Mouse (Mus musculus) spleen, postnatal 4 days (tissue): ENCODE measurements around the gene Ism1.

ENCODE experiments used
- DNase-seq, 2 experiments: peaks; one replicate each; pipeline ENCODE4 v3.0.0; 2022; ENCODE audit warnings: low spot score in 2 of 2

The Ism1 gene

DNA sequence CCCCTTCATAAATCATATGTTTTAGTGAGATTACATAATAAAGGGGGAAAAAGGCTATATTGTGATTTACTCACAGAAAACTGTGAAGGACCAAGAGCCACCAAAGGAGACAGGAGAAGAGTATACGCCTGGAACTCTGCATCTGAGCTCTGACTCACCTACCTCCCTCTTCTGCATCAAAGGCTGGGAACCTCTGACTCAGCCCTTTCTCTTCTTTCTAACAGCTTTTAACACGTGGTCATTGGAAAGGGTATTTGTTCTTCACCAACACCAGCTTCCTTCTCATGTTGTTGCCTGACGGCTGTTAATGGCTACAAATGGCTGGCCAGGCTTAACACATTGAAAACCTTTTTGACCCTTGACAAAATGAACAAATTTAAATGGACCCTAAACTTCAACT, 36.2 kb downstream of the Ism1 start:
- DNase-seq: no peak

DNA sequence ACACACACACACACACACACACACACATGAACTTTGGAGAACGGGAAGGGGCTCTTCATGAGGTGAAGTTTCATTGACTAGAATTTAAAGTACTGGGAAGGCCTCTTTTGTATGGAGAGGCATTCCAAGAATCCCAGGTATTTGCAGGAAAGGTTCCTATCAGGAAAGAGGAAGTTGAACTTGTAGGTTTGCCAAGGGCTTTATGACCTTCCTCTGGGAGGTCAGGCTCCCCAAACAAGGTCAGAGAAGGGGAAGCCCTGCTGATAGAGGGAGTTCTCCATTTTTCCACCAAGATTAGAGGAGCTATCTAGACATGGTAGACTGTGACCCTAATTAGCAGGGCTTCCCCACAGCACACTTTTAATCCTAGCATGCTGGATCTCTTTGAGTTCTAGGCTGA, 39.8 kb downstream of the Ism1 start:
- DNase-seq: no peak

DNA sequence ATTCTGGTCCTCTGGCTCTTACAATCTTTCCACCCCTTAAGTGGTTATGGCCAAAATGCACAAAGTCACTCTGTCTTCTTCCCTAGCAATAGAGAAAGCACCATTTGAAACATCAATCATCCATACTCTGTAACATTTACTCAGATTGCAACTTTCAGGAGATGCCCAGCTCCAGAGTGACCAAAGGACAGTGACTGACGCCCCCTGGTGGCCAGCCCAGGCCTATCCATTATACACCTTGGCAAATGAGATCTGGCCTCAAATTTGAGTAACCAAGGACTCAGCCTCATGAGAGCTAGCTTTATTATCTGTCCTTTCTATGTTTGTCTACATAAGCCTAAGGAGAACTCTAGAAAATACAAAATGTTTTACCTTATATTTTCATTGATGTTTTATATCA, 44.7 kb downstream of the Ism1 start:
- DNase-seq: peak; percentile 12 to 59

DNA sequence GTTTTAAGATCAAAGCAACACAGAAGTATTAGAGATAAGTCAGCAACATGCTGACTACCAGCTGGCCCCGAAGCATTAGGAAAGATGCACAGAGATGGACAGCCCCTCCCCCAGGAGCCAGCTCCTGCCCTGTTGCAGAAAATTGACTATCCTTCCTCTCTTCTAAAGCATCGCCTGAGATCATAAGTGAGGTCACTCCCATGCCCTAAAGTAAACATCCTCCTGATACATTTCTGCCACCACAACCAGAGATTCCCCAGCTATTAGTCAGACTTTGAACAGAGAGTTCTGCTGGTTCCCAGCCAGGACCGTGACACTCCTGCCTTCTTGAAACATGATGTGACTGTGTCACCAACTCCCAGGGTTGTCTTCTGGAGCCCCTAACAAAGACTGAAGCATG, 45.3 kb downstream of the Ism1 start:
- DNase-seq: no peak

DNA sequence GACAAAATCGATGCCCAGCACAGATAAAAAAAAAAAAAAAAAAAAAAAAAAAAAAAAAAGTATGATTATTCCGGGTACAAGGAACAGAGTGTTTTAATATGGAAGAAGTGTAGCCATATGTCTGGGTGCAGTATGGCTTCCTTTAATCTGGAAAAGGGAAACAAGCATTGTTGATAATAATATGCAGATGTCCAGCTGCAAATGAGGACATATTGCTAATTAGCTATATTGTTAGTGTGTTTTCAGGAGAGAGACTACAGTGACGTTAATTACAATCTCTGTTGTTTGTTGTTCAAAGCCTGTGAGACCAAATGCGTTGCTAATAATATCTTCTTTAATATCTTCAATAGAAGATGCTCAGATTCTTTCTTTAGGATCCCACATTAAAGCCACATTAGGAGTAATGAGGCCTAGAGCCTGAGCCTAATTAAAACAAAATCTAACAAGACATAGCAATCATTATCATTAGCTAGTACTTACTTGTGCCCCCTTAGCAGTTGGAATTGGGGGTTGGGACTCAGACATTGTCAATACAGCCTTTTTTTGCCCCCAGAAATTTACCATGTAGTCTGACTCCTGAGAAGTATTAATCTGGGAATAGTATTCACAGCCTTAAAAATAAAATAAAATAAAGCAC, 46.3 kb downstream of the Ism1 start:
- DNase-seq: no peak

DNA sequence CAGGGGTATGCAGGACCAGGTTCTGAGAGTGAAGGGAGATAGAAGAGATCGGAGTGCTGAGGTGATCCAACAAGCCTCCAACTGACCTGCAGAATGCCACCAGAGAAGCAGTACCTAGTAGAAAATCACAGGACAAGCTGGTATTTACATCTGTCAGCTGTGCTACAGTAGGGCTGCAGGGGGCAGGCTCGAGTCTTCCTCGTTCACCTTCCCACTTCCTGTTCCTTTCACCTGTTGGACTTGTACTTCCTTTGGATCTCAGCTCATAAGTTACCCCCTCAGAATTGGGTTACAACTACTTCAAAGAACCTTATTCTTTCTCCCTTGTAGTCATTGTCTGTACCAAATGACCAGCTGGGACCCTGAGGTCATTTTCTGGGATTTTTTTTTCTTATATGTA, 47.4 kb downstream of the Ism1 start:
- no peak for DNase-seq

DNA sequence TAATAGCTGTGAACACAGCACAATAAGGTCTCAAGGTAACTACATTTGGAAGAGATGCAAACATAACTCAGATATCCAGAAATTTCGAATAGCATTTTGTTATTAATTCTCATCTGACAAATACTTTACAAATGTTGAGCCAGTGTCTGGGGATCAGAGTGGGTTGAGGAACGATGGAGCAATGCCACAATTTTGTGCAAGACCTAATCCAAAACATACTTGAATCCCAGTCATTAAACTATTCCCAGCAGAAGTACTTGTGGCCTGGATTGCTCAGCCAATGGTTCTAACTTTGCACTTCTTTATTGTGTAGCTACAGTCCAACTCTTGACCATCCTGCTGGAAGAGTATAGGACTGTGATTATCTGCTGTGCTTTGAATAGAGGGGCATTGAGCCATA, 50.1 kb downstream of the Ism1 start:
- no peak for DNase-seq

DNA sequence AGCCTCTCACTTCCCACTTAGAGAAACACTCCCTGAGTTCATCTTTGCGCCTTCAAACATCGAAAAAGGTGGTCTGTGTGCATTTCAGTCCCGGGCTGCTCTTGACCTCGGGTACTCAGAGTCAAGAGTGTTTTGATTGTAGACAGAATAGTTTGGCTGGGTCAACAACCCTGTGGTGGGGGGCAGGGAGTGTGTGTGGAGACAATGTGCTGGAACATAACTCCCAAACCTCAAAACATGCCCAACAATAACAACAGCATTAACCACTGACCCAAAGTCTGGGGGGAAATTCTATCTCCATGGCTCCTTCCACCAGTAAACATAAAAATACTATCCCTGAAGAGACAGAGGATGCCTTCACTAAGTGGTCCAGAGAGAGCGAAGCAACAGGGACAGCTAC, 51.4 kb downstream of the Ism1 start:
- no peak for DNase-seq

DNA sequence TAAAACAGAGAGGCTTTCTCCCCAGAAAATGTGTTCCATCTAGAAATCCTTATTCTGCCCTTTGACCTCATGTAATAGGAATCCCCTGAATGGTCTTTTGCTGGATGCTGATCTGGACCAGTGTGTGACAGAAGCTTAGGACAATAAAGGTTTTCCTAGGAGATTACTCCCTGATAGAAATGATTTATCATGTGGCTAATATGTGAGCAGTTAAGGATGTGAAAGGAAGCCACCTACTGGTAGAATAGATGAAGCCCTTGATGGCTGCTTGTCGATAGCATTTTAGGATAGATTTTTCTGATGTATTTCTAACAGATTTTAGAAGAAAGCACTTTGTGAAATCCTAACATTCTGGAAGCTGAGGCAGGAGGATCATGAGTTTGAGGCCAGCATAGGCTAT, 64.4 kb downstream of the Ism1 start:
- DNase-seq: no peak

DNA sequence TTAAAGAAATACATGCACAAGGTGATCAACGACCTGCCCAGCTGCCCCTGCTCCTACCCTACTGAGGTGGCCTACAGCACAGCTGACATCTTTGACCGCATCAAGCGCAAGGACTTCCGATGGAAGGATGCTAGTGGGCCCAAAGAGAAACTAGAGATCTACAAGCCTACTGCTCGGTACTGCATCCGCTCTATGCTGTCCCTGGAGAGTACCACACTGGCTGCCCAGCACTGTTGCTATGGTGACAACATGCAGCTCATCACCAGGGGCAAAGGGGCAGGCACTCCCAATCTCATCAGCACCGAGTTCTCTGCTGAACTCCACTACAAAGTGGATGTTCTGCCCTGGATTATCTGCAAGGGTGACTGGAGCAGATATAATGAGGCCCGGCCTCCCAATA, 79.0 kb downstream of the Ism1 start:
- DNase-seq: no peak

DNA sequence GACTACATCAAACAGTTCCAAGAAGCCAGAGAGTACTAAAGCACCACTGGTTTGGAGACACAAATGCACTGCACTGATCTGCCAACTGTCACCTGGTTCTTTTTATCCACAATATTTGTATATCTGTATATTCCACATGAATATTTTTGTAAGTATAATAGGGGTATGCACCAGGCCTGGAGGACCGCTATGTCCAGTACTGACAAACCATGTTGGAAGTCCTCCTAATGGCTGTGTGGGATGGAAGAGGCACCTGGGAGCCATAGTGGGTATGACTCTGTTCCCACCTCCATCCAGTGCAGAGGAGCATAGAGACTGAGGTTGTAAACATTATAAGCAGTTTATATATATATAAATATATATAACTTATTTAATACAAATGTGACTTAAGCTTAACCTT, 79.5 kb downstream of the Ism1 start:
- DNase-seq: peak in 1 of 2 experiments; percentile 15

DNA sequence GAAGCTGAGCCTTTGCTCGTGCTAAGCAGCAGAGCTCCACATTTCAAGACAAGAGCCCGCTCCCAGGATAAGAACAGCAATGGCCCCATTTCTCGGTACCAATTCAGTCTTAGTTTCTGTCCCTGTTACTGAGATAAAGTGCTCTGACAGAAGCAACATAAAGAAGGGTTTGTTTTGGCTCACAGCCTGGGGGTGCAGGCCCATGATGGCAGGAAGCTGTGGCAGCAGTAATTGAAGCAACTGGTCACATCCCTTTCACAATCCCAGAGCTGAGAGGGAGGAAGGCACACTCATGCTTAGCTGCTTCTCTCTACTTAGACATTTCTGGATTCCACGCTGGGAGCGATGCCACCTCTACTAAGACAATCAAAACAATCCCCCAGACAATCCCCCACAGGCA, 86.4 kb downstream of the Ism1 start:
- peak in 1 of 2 experiments; percentile 27 for DNase-seq

DNA sequence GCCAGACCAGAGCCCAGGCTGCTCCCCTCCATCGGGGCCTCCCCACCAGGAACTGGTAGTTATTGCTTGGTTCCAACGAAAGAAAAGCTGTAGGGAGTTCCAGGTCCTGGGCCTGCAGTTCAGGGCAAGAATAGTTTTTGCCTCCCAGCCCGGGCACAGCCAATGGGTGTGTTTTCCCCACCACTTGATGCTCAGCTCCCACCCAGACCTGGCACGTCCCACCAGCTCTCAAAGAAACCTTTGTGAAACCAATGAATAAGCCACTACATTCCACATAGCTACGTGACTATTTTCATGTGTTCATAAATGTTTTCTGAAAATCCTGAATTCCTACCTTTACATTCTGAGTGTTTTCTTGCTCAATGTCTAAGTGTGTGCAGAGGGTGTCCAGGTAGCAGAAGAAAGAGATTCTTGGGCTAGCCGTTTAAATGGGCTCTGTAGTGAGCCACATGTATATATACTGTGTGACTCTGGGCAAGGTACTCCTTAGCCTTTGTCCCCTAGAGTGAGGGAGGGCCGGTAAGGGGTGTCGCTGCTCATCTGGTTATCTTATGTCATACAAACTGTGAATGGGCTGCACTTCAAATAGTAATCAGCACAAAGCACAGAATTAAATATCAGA, 97.1 kb downstream of the Ism1 start:
- DNase-seq: no peak

DNA sequence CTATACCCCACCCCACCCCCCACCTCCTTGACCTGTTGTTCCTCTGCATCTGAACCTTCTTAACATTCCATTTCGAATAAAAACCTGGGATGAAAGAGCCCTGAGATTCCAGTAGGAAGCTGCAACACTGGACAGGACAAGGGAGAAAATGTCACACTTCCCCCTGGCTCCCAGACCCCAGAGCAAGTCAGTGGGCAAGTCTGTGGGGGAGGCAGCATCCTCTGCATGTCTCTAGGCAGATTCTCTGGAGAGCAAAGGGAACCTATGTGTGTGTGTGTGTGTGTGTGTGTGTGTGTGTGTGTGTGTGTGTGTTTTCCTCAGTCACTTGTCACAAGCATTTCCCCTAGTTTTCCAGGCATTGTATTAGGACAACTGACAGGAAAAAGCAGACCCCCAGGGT, 98.7 kb downstream of the Ism1 start:
- no peak for DNase-seq

DNA sequence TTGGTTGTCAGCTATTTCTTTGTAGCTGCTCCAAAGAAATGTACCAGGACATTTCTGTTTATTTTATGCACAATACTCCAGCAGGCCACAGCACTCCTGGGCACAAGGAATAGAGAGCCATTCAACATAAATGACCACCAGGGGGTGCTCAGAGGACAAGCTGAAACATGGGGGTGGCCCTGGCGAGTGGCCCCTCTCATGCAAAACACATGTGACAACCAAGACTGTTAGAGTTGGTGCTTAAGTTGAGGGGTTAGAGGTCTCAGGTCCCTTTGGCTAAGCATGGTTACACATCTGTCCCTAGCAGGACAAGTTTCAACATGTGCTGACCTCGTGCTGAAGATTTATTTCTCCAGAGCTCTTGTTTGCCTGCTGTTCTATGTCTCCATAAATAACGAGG, 100.3 kb downstream of the Ism1 start:
- DNase-seq: no peak

DNA sequence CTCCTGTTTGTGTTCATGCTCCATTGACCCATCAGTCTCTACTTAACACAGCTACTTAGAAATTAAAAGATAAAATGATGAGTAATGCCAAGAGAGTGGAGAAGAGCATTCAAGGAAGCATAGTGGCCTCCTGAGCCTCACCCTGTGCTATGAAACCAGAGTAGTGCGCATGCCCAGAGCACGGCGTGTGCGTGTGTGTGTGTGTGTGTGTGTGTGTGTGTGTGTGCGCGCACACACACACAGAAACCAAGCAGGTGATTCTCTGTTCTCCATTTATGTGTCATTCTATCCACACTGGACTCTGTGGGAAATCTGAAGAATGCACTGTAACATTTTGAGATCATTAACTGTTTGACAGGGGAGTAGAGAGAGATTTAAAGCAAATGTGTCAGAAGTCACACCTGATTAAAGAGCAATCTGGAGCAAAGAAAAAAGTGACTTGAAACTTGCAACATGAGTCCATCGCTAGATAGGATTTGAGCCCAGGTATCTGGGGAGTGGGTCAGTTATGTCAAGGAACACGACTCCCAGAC, 105.4 kb downstream of the Ism1 start:
- DNase-seq: no peak

DNA sequence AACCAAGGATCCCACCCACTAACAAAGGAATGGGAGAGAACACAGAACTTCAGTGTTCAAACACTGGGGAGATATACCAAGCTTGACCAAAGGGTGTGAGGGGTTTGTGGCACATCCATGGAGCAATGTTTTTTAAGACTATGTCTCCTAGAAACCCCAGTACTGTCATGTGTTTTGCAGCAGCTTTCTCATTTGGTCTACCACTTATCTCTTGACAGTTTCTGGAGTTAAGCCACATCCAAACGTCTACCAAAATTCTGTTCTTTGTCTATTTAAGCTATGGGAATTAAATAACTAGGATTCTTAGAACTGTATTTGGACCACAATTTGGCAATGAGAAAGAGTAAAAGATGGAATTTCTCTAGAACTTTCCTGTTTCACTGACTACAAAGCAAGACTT, 106.5 kb downstream of the Ism1 start:
- peak in 1 of 2 experiments; percentile 11 for DNase-seq

DNA sequence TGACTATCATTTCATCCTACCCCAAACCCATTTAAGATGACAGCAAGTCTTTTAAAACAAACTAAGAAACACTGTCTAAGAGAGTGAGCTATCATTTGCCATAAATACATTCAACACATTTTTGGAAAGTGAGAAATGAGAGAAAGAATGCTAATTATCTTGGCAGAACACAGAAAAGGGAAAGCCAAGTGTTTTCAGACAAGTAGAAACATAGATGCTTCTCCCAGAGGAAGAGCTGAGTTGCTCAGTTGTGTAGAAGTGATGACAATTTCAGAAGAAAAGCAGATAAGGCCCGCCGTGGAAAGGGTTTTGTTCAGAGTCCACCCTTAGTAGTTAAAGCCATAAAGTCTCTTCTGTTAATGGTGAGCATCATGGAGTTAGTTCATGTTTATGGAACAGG, 107.0 kb downstream of the Ism1 start:
- DNase-seq: no peak

DNA sequence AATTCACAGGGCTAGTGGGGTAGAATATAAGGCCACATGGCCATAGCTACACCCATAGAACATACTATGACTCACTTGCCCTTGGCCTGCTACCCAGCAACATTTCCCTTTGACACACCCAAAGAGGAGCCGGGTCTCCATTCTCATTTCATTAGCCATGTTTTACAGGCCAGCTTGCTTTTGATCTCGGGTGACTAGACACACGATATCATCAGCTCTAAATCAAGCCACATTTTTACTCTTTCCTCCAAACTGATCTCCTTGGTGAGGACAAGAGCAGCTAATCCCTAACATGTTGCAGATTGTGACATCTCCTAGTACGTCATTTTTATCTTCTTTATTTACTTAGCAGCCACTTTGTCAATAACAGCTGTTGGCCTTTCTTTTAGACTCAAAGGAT, 110.7 kb downstream of the Ism1 start:
- no peak for DNase-seq

DNA sequence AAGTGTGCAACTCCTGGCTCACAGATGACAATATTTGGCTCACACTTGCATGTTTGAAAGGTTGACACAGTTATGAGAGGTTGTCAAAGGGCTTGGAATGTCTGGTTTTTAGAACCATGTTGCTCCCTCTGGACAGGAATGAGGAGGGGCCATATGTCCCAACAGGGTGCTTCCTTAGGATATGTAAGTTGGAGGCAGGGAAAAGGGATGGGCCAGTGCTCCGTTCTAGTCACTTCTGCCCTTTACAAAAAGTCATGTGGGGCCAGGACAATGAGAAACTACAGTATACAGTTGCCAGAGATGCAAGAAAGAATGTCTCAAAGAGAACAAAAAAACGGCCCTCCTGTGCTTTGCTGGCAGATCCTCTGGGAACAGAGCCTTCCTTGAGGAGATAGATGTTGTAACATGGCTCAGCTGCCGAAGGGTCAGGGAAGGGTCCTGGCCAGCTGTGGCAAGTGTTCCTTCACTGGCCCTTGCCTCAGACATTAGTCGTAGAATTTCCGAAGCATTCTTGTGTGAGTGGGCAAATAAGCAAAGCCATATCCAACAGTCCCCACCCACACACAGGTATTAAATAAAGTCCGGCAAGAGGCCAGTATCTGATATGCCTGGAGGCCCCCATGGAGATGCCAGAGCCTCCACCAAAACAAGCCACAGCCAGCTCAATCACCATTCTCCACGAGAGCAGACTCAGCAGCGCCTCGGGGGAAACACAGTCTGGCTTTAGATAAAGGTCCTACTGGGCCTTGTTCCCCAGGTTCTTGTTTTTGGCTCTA, 114.6 kb downstream of the Ism1 start:
- DNase-seq: no peak

DNA sequence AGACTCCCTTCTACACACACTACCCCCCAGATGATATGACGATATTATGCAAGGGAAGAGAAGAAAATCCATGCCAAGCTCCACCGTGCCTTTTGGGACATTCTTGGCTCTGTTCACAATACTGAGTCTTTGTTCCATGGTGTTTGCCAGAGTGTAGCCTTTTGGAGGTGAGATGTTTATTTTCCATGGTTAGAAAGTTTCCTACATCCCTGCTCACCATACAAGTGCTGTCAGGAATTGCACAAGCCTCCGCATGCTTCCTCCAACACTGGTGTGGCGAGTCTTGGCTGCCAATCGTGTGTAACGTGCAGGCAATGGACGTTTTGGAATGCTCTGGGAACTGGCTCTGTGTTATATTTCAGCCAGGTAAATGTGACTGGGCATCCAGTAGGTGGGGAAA, 126.1 kb downstream of the Ism1 start:
- no peak for DNase-seq

DNA sequence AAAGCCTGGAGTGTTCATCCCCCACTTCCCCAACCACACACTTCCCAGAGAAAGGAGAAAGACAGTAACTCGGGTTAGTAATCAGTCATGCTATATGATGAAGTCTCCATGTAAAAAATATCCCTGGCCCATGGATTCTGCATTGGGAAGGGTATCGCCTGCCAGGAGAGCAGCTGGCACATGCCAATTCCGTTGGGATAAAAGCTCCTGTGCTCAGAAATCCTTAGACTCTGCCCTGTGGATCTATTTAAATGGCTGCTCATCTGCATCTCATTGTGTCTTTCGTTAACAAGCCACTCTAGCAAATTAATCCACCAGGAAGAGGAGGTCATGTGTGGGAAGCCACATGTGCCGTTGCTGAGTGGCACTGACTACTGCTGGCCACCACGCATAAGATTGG, 129.9 kb downstream of the Ism1 start:
- no peak for DNase-seq
